Mouse (Mus musculus) forebrain, postnatal 0 days (tissue): ENCODE measurements around the gene Slc43a3. TPM values are rescaled to one million over a fixed set of nuclear protein-coding genes. Genes with fewer than 3 reads are reported as not detected.
"Not testable (repeated sequence)": the region's sequence is repeated elsewhere in the genome, so short reads cannot be mapped to it uniquely, and the experiment has no call there.

Source experiments
- ATAC-seq: fragments of 200-750 bp; cut with Nextera tagmentation; 2 replicates; pipeline ENCODE4 v1.8.0; 2017; ENCODE audit warnings: mild to moderate bottlenecking, moderate library complexity
- DNase-seq: peaks from one replicate; pipeline ENCODE4 v3.0.0-alpha.2; 2015
- H3K27ac ChIP-seq: fragments of 300-500 bp; sonication (generic); 2 replicates; pipeline ENCODE4 v1.5.1; 2014; ENCODE audit warnings: low read depth, mild to moderate bottlenecking, antibody characterized with exemption, low read length, moderate library complexity, mixed read lengths
- H3K27me3 ChIP-seq: fragments of 300-500 bp; sonication (generic); 2 replicates; pipeline ENCODE4 v1.6.1; 2014; ENCODE audit warnings: mild to moderate bottlenecking, low read length, mixed read lengths; ENCODE audit not compliant: insufficient read depth
- H3K36me3 ChIP-seq: fragments of 300-500 bp; sonication (generic); 2 replicates; pipeline ENCODE4 v1.6.1; 2014; ENCODE audit warnings: mild to moderate bottlenecking, moderate library complexity; ENCODE audit not compliant: insufficient read depth
- H3K4me1 ChIP-seq: fragments of 300-500 bp; sonication (generic); 2 replicates; pipeline ENCODE4 v1.6.1; 2014; ENCODE audit warnings: antibody characterized with exemption; ENCODE audit not compliant: insufficient read depth
- H3K4me2 ChIP-seq: fragments of 300-500 bp; sonication (generic); 2 replicates; pipeline ENCODE4 v1.6.1; 2014; ENCODE audit warnings: low read depth, mild to moderate bottlenecking, moderate library complexity
- H3K4me3 ChIP-seq: fragments of 300-500 bp; sonication (generic); 2 replicates; pipeline ENCODE4 v1.5.1; 2014; ENCODE audit warnings: low read depth, low read length, mixed read lengths
- H3K9ac ChIP-seq: fragments of 300-500 bp; sonication (generic); 2 replicates; pipeline ENCODE4 v1.6.1; 2014; ENCODE audit warnings: mild to moderate bottlenecking
- H3K9me3 ChIP-seq: fragments of 300-500 bp; sonication (generic); 2 replicates; pipeline ENCODE4 v1.6.1; 2016; ENCODE audit warnings: low read length
- CTCF ChIP-seq: sonication (generic); IDR thresholded peaks from 2 replicates; pipeline ENCODE4 v1.5.1; 2016; ENCODE audit warnings: antibody characterized with exemption, control low read depth, low read depth
- WGBS: fragments of 180-500 bp; shearing (Covaris S2); extraction: QIAGEN DNeasy Blood & Tissue Kit; methylation state at CpG from one replicate; pipeline ENCODE4 v1.1.7; 2014; 5-methylcytosine and 5-hydroxymethylcytosine counted together
- polyA plus RNA-seq: library from polyadenylated mRNA; unstranded; fragments of >200 nt; fragmentation: Nextera tagmentation; extraction: Ambion mirVana; gene quantifications from 2 replicates; pipeline ENCODE4 v1.2.1, GENCODE M21; 2015
- total RNA-seq: library from RNA; depleted of rRNA; stranded (reverse); fragments of >200 nt; gene quantifications from 2 replicates; pipeline ENCODE4 v1.2.3, GENCODE M21; 2014

Slc43a3 gene
- total and polyA plus RNA-seq, 2 experiments from 2014 or later, result 3.5 to 7.6 TPM

GRCm38 (mm10) chr2:84890045-84890340 is 46.4 kb upstream of the Slc43a3 start:
- Histone ChIP-seq H3K27me3 (peaks cover 4% of the 10 kb centered on the region), H3K4me3 (no peak overlapping the region), H3K4me2 (no peak overlapping the region), H3K36me3 (no peaks in the 10 kb centered on the region), H3K27ac (no peak overlapping the region), H3K9me3 (no peaks in the 10 kb centered on the region), H3K9ac (no peak overlapping the region), H3K4me1 (no peaks in the 10 kb centered on the region; the same call in 1 of the 2 replicates)
- ATAC-seq, result no peak
- WGBS, result 2% methylated on average over 5 of the region's 5 CpGs
- DNase-seq, result peak; percentile 82
- TF ChIP-seq CTCF, result peak; percentile 83

GRCm38 (mm10) chr2:84893359-84893758 is 43.0 kb upstream of the Slc43a3 start:
- WGBS, result 19% methylated on average over 6 of the region's 6 CpGs
- ATAC-seq, result no peak; the same call in 1 of the 2 replicates
- Histone ChIP-seq H3K4me1 (no peaks in the 10 kb centered on the region; the same call in 1 of the 2 replicates), H3K27me3 (no peaks in the 10 kb centered on the region; the same call in 1 of the 2 replicates), H3K9me3 (no peaks in the 10 kb centered on the region), H3K27ac (no peak overlapping the region), H3K9ac (no peak overlapping the region), H3K36me3 (no peaks in the 10 kb centered on the region), H3K4me2 (peak overlapping the region; percentile 0; the same call in 1 of the 2 replicates), H3K4me3 (no peak overlapping the region)
- TF ChIP-seq CTCF, result no peak
- DNase-seq, result peak; percentile 58

- Histone ChIP-seq H3K4me1 (no peaks in the 10 kb centered on the region), H3K9me3 (no peaks in the 10 kb centered on the region), H3K4me2 (no peak overlapping the region), H3K9ac (no peak overlapping the region), H3K4me3 (no peak overlapping the region), H3K27me3 (no peaks in the 10 kb centered on the region), H3K36me3 (no peaks in the 10 kb centered on the region), H3K27ac (no peak overlapping the region)
- TF ChIP-seq CTCF, result no peak
- DNase-seq, result no peak
- no peak for ATAC-seq
- WGBS, result 74% methylated on average over 4 of the region's 4 CpGs
These were observed 40.7 kb upstream of the Slc43a3 start for GRCm38 (mm10) chr2:84895495-84896198.

- H3K4me1 ChIP-seq, ATAC-seq, H3K27me3 ChIP-seq, DNase-seq, H3K4me3 ChIP-seq, H3K9ac ChIP-seq, H3K36me3 ChIP-seq, H3K4me2 ChIP-seq, H3K27ac ChIP-seq, H3K9me3 ChIP-seq: not testable (repeated sequence)
- whole genome bisulfite sequencing, result 97% methylated on average over 6 of the region's 6 CpGs
These were observed 39.7 kb upstream of the Slc43a3 start for GRCm38 (mm10) chr2:84896686-84897085.

GRCm38 (mm10) chr2:84912722-84913121 is 23.7 kb upstream of the Slc43a3 start:
- WGBS, result 76% methylated on average over 3 of the region's 3 CpGs
- no peak for TF ChIP-seq CTCF
- H3K27ac ChIP-seq, result no peak overlapping the region
- no peak for ATAC-seq
- no peak overlapping the region for H3K4me3 ChIP-seq
- H3K4me1 ChIP-seq, result no peaks in the 10 kb centered on the region
- no peak overlapping the region for H3K4me2 ChIP-seq
- H3K9ac ChIP-seq, result no peak overlapping the region
- H3K9me3 ChIP-seq, result no peaks in the 10 kb centered on the region
- DNase-seq, result no peak
- H3K36me3 ChIP-seq, result no peaks in the 10 kb centered on the region
- no peaks in the 10 kb centered on the region for H3K27me3 ChIP-seq

GRCm38 (mm10) chr2:84913881-84914280 is 22.5 kb upstream of the Slc43a3 start:
- ATAC-seq (no peak), DNase-seq (no peak)
- WGBS, result 88% methylated on average over 5 of the region's 5 CpGs
- no peak overlapping the region for H3K4me2 ChIP-seq
- TF ChIP-seq CTCF, result no peak
- H3K4me3 ChIP-seq, result no peak overlapping the region
- no peaks in the 10 kb centered on the region for H3K4me1 ChIP-seq
- no peak overlapping the region for H3K9ac ChIP-seq
- H3K36me3 ChIP-seq, result no peaks in the 10 kb centered on the region
- H3K9me3 ChIP-seq, result no peaks in the 10 kb centered on the region
- no peaks in the 10 kb centered on the region for H3K27me3 ChIP-seq
- no peak overlapping the region for H3K27ac ChIP-seq

GRCm38 (mm10) chr2:84915330-84915729 is 21.0 kb upstream of the Slc43a3 start:
- Histone ChIP-seq H3K27me3 (no peaks in the 10 kb centered on the region), H3K4me2 (no peak overlapping the region), H3K4me3 (no peak overlapping the region), H3K9me3 (no peaks in the 10 kb centered on the region), H3K9ac (no peak overlapping the region), H3K36me3 (no peaks in the 10 kb centered on the region), H3K4me1 (no peaks in the 10 kb centered on the region), H3K27ac (no peak overlapping the region)
- WGBS, result 82% methylated on average over 3 of the region's 3 CpGs
- no peak for DNase-seq
- no peak for TF ChIP-seq CTCF
- no peak for ATAC-seq
